Mouse (Mus musculus): ENCODE results near the gene Lhx1. TPM values are rescaled to one million over a fixed set of nuclear protein-coding genes. Genes with fewer than 3 reads are reported as not detected.

The Lhx1 gene
- polyA plus RNA-seq, 1 experiment from 2014 or later = not detected

GRCm38 (mm10) chr11:84473093-84473667, 52.2 kb downstream of the Lhx1 start:
- no peak overlapping the region for H3K4me2 ChIP-seq (replicated peaks; ENCODE audit: low read depth)
- 71% methylated on average over 4 of the region's 4 CpGs for WGBS
- DNase-seq (ENCODE audit: low spot score) = no peak
- ATAC-seq (ENCODE audit: low FRiP score, low TSS enrichment) = no peak
- no peak overlapping the region for H3K27ac ChIP-seq (replicated peaks)
- H3K27me3 ChIP-seq (ENCODE audit: control insufficient read depth, insufficient read depth, low read length) = no peaks in the 10 kb centered on the region
- H3K4me3 ChIP-seq (ENCODE audit: low read depth, low read length) = no peak overlapping the region
- H3K36me3 ChIP-seq (ENCODE audit: control insufficient read depth, insufficient read depth, low read length) = peaks cover 5% of the 10 kb centered on the region
- TF ChIP-seq EP300 (optimal IDR thresholded peaks at IDR 0.05) (no peak), CTCF (IDR thresholded peaks at IDR 0.05; ENCODE audit: low read depth) (no peak)
- H3K9ac ChIP-seq (ENCODE audit: low read length) = no peak overlapping the region
- H3K4me1 ChIP-seq (replicated peaks; ENCODE audit: control insufficient read depth, insufficient read depth) = no peaks in the 10 kb centered on the region
- no peaks in the 10 kb centered on the region for H3K9me3 ChIP-seq (ENCODE audit: control insufficient read depth, low read length)

Other genes with a start within 250 kb of the Lhx1 start
- gene Aatf, start 12.0 kb downstream of the Lhx1 start, polyA plus RNA-seq (2015; fragmentation: Nextera tagmentation; extraction: Ambion mirVana) = 24.3 and 24.8 TPM in 2 replicates